Mouse (Mus musculus): ENCODE data around the gene Itsn1. TPM values are rescaled to one million over a fixed set of nuclear protein-coding genes. Genes with fewer than 3 reads are reported as not detected.

The Itsn1 gene
- polyA plus RNA-seq, 2 experiments, result 24.8 to 46.6 TPM

DNA sequence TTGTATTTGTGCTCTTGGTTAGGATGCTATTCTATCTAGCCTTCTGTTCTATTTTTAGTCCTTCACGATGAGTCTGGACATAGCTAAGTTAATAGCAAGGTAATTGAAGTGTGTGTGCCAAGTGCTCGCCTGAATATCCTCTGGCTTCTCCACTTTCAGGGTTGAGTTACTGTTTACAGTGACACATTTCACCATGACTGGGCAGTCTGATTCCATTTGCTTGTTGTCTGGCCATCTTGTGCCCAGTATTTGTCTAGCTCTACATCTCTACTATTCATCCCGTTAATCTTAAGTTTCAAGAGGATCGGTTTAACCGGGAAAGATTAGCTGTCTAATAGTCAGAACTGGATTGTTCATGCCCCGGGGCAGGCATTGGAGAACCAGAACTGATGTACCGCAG is 33.4 kb downstream of the Itsn1 start:
- Histone ChIP-seq H3K27me3 (ENCODE audit: control insufficient read depth, insufficient read depth, low read length) (no peaks in the 10 kb centered on the region), H3K4me3 (replicated peaks; ENCODE audit: low read length) (no peak overlapping the region), H3K9ac (ENCODE audit: low read depth, low read length, severe bottlenecking) (no peak overlapping the region), H3K4me2 (replicated peaks; ENCODE audit: low read depth, low read length, severe bottlenecking) (no peak overlapping the region), H3K36me3 (ENCODE audit: control insufficient read depth, insufficient read depth, low read length) (no peaks in the 10 kb centered on the region), H3K4me1 (ENCODE audit: control insufficient read depth, insufficient read depth, low read length) (peaks cover 7% of the 10 kb centered on the region), H3K9me3 (ENCODE audit: control insufficient read depth, low read length) (no peaks in the 10 kb centered on the region), H3K27ac (replicated peaks; ENCODE audit: low read depth, low read length) (no peak overlapping the region)
- no peak for ATAC-seq (ENCODE audit: low FRiP score, low read depth)
- DNase-seq (ENCODE audit: low spot score), result no peak
- TF ChIP-seq POLR2A (IDR thresholded peaks at IDR 0.05; ENCODE audit: borderline replicate concordance, extremely low read depth, insufficient read depth, insufficient read length), result no peak
- WGBS, result 73% methylated on average over 7 of the region's 7 CpGs

DNA sequence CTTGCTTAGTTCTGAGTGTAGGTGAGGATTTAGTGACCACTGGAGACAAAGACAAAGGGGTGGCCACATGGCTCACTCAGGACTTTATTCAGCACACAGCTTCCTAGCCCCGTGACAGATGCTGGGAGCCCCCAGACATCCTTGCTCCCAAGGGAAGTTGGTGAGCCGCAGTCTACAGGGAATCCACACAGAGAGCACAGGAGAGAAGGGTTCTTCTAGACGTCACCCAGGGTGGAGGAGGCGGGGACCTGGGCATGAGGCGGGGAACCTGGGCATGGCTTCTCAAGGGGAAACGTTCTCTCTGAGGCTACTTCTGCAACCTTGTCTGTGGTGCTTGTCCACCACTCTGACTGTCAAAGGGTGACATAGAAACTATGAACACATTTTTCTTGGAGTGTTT is 34.9 kb downstream of the Itsn1 start:
- H3K27me3 ChIP-seq (ENCODE audit: control insufficient read depth, insufficient read depth, low read length), result no peaks in the 10 kb centered on the region
- H3K4me3 ChIP-seq (replicated peaks; ENCODE audit: low read length), result no peak overlapping the region
- TF ChIP-seq POLR2A (IDR thresholded peaks at IDR 0.05; ENCODE audit: borderline replicate concordance, extremely low read depth, insufficient read depth, insufficient read length), result no peak
- H3K27ac ChIP-seq (replicated peaks; ENCODE audit: low read depth, low read length), result no peak overlapping the region
- no peak for ATAC-seq (ENCODE audit: low FRiP score, low read depth)
- no peaks in the 10 kb centered on the region for H3K36me3 ChIP-seq (ENCODE audit: control insufficient read depth, insufficient read depth, low read length)
- 66% methylated on average over 6 of the region's 6 CpGs for WGBS
- DNase-seq (ENCODE audit: low spot score), result no peak
- no peak overlapping the region for H3K4me2 ChIP-seq (replicated peaks; ENCODE audit: low read depth, low read length, severe bottlenecking)
- no peak overlapping the region for H3K9ac ChIP-seq (ENCODE audit: low read depth, low read length, severe bottlenecking)
- H3K4me1 ChIP-seq (ENCODE audit: control insufficient read depth, insufficient read depth, low read length), result peaks cover 7% of the 10 kb centered on the region
- no peaks in the 10 kb centered on the region for H3K9me3 ChIP-seq (ENCODE audit: control insufficient read depth, low read length)

GRCm38 (mm10) chr16:91764414-91764813 is 35.3 kb downstream of the Itsn1 start:
- H3K9me3 ChIP-seq (ENCODE audit: control insufficient read depth, low read length), result no peaks in the 10 kb centered on the region
- peaks cover 7% of the 10 kb centered on the region for H3K4me1 ChIP-seq (ENCODE audit: control insufficient read depth, insufficient read depth, low read length)
- ATAC-seq (ENCODE audit: low FRiP score, low read depth), result no peak
- no peaks in the 10 kb centered on the region for H3K27me3 ChIP-seq (ENCODE audit: control insufficient read depth, insufficient read depth, low read length)
- no peaks in the 10 kb centered on the region for H3K36me3 ChIP-seq (ENCODE audit: control insufficient read depth, insufficient read depth, low read length)
- DNase-seq (ENCODE audit: low spot score), result no peak
- 81% methylated on average over 6 of the region's 6 CpGs for WGBS
- H3K9ac ChIP-seq (ENCODE audit: low read depth, low read length, severe bottlenecking), result no peak overlapping the region
- H3K4me3 ChIP-seq (replicated peaks; ENCODE audit: low read length), result no peak overlapping the region
- no peak for TF ChIP-seq POLR2A (IDR thresholded peaks at IDR 0.05; ENCODE audit: borderline replicate concordance, extremely low read depth, insufficient read depth, insufficient read length)
- no peak overlapping the region for H3K27ac ChIP-seq (replicated peaks; ENCODE audit: low read depth, low read length)
- no peak overlapping the region for H3K4me2 ChIP-seq (replicated peaks; ENCODE audit: low read depth, low read length, severe bottlenecking)

DNA sequence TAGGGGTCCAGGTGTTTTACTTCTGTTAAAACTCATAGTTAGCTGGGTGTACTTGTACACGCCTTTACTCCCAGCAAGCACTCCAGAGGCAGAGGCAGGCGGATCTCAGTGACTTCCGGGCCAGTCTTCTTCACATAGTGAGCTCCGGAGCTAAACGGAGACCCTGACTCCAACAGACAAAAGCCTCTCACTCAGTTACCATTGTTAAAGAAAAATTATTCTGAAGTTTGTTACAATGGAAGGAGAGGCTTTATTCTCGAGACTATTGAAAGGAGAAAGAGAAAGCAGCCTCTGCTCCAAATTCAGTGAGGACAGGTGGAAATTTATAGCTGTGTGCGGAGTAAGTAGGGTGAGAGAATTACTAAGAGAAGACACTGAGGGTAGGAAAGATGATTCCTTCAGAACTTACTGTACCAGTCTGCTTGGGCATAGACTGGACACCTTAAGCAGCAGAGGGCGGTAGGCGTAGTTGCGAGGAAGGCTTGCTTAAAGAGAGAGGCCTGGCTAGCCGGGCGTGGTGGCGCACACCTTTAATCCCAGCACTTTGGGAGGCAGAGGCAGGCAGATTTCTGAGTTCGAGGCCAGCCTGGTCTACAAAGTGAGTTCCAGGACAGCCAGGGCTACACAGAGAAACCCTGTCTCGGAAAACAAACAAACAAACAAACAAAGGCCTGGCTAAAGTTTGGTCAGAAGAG is 36.2 kb downstream of the Itsn1 start:
- TF ChIP-seq POLR2A (IDR thresholded peaks at IDR 0.05; ENCODE audit: borderline replicate concordance, extremely low read depth, insufficient read depth, insufficient read length), result no peak

GRCm38 (mm10) chr16:91765816-91766210 is 36.7 kb downstream of the Itsn1 start:
- no peak for TF ChIP-seq POLR2A (IDR thresholded peaks at IDR 0.05; ENCODE audit: borderline replicate concordance, extremely low read depth, insufficient read depth, insufficient read length)

More for the DNA sequence above, 36.2 kb downstream of the Itsn1 start:
- Histone ChIP-seq H3K9me3 (ENCODE audit: control insufficient read depth, low read length) (no peaks in the 10 kb centered on the region), H3K4me1 (ENCODE audit: control insufficient read depth, insufficient read depth, low read length) (peaks cover 7% of the 10 kb centered on the region), H3K27ac (replicated peaks; ENCODE audit: low read depth, low read length) (no peak overlapping the region), H3K9ac (ENCODE audit: low read depth, low read length, severe bottlenecking) (no peak overlapping the region), H3K36me3 (ENCODE audit: control insufficient read depth, insufficient read depth, low read length) (no peaks in the 10 kb centered on the region), H3K4me3 (replicated peaks; ENCODE audit: low read length) (no peak overlapping the region), H3K27me3 (ENCODE audit: control insufficient read depth, insufficient read depth, low read length) (no peaks in the 10 kb centered on the region), H3K4me2 (replicated peaks; ENCODE audit: low read depth, low read length, severe bottlenecking) (no peak overlapping the region)
- WGBS, result 94% methylated on average over 14 of the region's 15 CpGs
- ATAC-seq (ENCODE audit: low FRiP score, low read depth) (no peak), DNase-seq (ENCODE audit: low spot score) (no peak)

More at GRCm38 (mm10) chr16:91765816-91766210, 36.7 kb downstream of the Itsn1 start:
- no peaks in the 10 kb centered on the region for H3K9me3 ChIP-seq (ENCODE audit: control insufficient read depth, low read length)
- no peaks in the 10 kb centered on the region for H3K27me3 ChIP-seq (ENCODE audit: control insufficient read depth, insufficient read depth, low read length)
- WGBS, result 79% methylated on average over 15 of the region's 15 CpGs
- H3K4me2 ChIP-seq (replicated peaks; ENCODE audit: low read depth, low read length, severe bottlenecking), result no peak overlapping the region
- H3K4me3 ChIP-seq (replicated peaks; ENCODE audit: low read length), result no peak overlapping the region
- no peak overlapping the region for H3K27ac ChIP-seq (replicated peaks; ENCODE audit: low read depth, low read length)
- H3K9ac ChIP-seq (ENCODE audit: low read depth, low read length, severe bottlenecking), result no peak overlapping the region
- peaks cover 7% of the 10 kb centered on the region for H3K4me1 ChIP-seq (ENCODE audit: control insufficient read depth, insufficient read depth, low read length)
- H3K36me3 ChIP-seq (ENCODE audit: control insufficient read depth, insufficient read depth, low read length), result no peaks in the 10 kb centered on the region
- ATAC-seq (ENCODE audit: low FRiP score, low read depth), result no peak
- no peak for DNase-seq (ENCODE audit: low spot score)
